Mouse (Mus musculus): ENCODE measurements at regions not wholly inside any gene's neighbourhood (a gene's known extent, or its start where the extent isn't known, plus 50 kb on each side); places are given as distances from the start of the nearest gene placed in this dataset.

DNA sequence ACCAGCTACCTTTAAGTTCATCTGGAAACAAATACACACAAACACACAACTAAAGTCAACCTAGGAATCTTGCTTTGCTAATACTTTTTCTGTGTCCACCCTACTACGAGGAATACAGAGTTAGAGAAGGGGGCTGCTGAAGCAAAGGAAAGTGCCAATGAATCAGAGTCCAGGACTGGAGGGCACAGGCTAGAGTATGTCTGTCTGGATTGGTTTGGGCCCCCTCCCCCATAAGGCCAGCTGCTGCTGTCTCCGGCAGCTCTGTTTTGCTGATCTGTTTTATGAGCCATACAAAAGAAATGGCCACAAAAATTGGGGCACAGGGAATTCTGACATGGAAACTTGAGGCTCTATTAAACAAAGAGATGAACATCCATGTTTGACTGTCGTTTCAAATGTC, 74.8 kb upstream of the Slc25a13 start:
- no peak for DNase-seq (ENCODE audit: low spot score in 2 of 2)

DNA sequence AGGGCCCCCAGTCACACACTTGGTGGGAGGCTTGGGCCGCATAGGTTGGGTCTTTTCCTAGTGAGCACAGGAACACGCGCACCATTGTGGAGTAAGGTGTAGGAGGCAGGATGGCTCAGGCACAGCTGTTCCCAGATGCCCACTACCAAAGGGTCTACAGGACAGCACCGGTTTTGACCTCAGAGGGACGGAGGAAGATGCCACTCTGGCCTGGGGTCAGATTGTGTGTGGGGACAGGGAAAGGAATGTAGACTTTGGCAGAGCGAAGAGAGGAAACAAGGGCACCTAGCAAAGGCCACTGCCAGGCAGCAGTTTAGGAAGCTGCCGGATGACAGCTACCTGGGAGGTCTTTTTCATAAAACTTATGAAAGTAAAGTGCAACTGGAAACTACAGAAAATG, 73.5 kb upstream of the Slc25a13 start:
- DNase-seq (ENCODE audit: low spot score in 2 of 2) = no peak

DNA sequence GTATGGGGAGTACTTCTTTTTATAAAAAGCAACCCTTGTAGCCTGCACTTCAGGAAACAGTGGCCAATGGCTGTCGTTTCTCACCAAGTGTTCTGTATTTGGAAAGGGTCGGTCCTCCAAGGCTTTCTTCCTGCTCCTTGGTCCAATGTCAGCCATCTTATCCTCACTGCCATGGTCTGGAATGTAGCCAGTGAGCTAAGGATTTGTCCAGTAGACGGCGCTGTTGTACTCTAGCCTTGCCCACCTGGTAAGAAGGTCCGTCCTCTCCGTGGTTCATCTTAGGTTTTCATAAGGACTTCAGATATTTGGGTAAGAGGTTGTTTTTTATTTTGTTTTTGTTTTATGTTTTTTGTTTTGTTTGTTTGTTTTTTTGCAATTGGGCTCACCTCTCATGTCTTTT, 72.8 kb upstream of the Slc25a13 start:
- peak; percentile 27 to 29 for DNase-seq (ENCODE audit: low spot score in 2 of 2)

DNA sequence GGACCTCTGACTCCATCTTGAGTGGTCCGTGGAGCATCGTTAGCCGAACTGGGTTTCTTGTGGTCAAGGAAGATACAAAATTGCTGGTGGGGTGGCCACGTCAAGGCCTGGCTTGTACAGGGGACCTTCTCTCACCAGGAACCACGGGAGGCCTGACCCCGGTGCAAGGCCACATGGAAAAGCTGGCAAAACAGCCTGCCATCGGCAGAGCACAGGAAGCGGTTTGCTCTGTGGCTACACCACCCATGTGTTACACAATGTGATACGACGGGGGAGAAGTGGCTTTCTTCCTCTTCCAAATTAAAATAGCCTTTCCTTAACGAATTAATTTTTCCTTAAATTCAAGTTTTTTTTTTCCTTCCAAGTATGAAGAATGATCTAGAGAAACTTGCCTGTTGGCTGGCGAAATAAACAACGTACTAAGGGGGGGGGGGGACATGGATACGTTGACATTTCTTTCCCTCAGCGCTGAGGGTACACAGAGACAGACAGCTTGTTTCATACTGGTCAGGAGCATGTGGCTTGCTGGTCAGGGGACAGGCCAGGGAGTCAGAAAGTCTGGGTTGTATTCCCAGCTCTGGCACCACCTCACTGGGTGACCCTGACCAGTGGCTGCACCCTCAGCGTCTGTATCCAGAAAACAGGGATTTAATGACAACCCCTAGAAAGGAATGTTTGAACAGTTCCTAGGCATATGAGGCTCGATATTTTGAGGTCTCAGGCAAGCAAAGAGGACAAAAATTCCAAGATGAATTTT, 64.0 kb upstream of the Slc25a13 start:
- DNase-seq (ENCODE audit: low spot score in 2 of 2) = no peak

DNA sequence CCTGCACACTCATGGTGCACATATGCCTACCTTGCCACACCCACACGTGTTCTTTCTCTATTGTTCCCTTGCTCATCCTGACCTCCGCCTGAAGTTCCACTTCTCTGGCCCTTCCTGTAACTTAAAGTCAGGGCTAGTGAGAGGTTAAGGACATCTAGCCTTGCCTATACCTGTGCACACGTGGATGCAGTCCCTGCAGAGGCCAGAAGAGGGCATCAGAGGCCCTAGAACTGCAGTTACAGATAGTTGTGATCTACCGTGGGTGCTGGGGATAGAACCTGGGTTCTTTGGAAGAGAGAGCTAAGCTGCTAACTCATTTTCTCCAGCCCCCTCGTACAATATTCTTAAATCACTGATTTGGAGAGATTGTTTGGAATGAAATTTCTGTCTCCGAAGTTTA, 62.7 kb upstream of the Slc25a13 start:
- DNase-seq (ENCODE audit: low spot score in 2 of 2) = no peak

DNA sequence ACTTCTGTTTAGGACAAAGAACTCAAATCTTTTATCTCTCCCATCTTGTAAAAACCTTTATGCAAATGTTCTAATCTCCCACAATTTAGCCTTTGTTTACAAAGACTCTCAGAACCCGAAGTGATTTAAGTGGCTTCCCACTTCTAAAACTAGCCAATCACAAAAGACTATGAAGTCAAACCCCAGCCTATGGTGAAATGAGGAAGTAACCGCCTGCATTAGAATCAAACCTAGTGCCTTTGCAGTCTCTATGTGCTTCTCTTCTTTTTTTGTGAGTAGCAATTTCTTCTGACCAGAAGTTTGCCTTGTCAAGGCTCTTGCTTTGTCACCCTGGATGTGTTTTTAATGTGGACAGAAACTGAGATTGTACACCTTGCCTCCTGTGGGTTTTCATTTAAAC, 53.6 kb upstream of the Slc25a13 start:
- no peak for DNase-seq (ENCODE audit: low spot score in 2 of 2)
